Mouse (Mus musculus): ENCODE measurements around the gene Cyp46a1. TPM values are rescaled to one million over a fixed set of nuclear protein-coding genes. Genes with fewer than 3 reads are reported as not detected.

Gene Cyp46a1
- total RNA-seq, 2 experiments from 2014 or later = not detected

DNA sequence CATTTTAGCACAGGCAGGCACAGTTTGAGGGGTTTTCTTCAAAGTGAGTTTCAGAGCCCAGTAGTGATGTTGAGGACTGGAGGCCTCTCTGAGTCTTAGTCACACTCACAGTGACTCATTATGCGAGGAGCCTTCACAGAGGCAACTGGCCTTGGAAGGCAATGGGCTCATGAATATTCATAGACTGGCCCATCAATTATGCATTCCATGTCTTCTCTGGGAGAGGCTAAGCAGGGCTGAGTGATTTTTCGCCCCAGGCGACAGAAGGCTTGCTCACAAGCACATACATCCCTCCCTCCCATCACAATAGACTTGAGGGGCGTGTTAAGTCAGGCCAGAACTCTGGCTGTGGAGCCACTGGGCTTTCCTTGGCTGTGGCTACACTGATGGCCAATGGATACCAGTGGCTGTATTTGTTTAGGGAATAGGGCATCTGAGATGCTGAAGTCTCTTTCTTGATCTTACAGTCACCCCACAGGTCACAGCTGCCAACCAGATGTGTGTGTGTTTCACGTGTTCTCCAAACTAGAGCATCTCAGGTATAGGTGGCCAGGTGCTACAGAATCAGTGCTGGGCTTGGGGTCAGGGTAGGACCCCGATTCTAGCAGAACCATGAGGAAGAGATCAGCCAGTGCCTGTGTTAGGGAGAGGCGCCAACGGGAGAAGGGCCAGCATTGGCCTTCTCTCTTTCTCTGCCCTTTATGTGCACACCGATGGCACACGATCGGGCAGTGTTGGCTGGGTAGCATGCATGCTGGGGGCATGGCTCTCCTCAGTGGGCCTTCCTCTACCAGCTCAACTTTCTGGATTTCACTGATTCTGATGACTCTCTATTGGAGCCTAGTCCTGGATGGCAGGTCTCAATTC, 62.1 kb downstream of the Cyp46a1 start:
- ATAC-seq (ENCODE audit: poor library complexity, severe bottlenecking) = no peak

DNA sequence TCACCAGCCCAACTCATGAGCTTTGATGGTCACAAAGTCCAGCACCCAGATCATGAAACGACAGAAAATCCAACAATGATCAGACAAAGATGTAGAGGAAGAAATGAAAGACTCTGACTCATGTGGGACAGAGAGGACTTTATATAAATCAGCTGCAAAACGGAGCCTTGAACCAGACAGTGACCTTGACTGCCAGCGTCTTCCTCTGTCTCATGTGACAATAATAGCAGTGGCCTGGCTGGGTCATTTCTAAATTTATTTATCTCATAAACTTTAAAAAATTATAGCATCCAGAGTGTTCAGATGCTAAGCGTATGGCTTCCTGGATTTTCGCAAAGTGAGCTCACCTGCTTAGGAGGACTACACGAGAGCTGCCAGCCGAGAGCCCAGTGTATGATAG, 64.5 kb downstream of the Cyp46a1 start:
- ATAC-seq (ENCODE audit: poor library complexity, severe bottlenecking) = no peak

DNA sequence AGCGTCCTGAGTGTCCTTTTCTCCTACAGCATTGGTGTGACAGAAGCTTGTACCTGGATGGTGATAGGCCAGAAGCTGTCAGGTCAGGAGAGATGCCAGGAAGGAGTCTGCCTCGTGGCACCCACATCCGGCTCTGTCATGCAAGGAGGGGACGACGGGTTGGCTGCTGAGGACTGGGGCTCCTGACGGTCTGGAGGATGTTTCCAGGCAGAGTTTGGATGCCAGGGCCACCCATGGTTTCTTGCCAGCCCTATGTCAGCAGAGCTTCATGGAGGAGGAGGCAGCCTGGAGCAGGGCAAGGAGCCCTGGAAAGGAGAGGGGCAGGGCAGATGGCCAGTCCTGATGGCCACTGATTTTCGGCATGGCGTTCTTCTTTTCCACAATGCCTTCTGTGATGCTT, 65.0 kb downstream of the Cyp46a1 start:
- ATAC-seq (ENCODE audit: poor library complexity, severe bottlenecking) = no peak

DNA sequence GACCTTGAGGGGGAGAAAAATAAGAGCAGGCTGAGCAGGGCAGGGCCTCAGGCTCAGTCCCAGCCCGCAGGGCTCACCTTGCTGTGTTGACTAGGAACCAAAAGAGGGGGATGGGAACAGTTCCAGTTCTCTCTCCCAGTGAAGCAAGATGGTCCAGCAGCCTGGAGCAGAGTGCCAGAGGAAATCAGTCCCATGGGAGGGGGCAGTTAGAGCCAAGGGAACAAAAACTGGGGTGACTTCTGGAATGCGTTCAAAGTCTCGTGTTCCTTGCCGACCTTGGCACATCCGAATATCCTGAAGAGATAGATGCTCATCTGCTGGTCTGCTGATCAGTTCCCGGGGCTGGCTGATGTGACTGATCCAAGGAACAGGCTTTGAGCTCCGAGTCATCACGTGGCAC, 66.8 kb downstream of the Cyp46a1 start:
- ATAC-seq (ENCODE audit: poor library complexity, severe bottlenecking) = no peak

DNA sequence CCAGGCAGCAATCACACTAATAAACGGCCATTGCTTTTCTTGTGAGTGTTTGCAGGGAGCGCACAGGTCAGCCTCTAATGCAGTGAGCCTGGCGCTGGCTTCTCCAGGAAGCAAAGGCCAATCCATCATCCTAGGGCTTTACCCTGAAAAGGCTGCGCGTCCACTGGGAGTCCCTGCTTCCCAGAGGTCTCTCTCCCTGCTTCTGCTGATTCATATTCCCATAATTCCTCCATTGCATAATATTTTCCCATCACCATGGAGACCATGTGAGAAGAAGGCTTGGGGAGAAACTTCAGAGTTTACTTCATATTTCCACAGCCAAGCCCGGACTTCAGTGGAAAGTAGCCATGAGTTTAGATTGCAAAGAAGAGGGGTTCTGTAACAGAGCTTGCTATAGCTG, 69.8 kb downstream of the Cyp46a1 start:
- ATAC-seq (ENCODE audit: poor library complexity, severe bottlenecking) = no peak

DNA sequence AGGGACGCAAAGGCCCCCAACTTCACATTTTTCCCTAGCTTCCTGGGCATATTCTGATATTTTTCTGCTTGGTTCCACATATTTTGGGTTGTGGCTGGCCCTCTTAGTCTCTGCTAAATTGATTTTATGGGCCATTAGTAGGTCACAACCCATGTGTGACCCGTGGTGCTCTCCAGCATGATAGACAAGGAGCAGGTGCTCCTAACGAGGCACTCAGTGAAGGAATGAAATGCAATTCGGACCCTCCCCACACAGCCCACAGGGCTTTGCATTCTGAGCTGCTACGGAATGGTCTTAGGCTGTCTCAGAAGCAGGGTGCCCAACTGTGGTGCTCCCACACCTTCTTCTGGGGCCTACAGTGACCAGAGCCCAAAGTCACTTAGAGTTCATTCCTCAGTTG, 74.9 kb downstream of the Cyp46a1 start:
- ATAC-seq (ENCODE audit: poor library complexity, severe bottlenecking) = no peak

DNA sequence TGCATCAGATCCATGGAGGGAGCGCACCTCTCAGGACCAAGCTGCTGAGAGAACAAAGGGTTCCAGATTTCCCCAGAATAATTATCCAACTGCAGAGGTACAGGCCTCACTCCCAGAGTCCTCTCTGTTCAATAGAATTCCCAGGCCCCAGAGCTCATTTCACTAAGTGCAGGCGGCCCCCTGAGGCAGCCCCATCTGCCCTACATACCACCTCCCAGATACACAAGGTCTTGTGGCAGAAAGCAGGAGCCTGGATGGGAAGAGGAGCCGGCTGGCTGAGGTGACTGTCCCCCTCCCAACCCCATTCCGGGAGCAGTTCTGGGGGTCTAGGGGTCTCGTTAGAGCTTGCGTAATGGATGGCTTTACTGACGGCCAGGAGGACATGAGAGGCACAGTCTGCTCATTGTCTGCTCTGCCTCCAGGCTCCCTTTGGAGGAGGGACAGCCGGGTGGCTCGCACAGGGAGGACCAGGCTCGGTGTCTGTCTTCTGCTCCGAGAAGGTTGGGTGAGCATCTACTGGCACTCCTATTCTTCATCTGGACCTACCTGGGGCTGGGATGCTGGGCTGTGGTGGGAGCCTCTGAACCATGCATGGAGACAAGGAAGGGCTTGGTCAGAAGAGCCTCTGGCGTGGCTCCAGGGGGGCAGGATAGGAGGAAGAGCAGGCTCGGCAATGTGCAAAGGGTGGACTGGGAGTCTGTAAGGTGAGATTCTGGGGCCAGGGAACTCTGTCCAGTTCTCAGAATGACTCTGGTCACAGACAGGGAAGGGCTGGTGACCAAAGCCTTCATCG, 76.4 kb downstream of the Cyp46a1 start:
- no peak for ATAC-seq (ENCODE audit: poor library complexity, severe bottlenecking)

Other genes with a start within 250 kb of the Cyp46a1 start
- 58.4 and 60.3 TPM in 2 replicates for gene Setd3, start 155.1 kb upstream of the Cyp46a1 start, total RNA-seq (2015)
- 109 and 112 TPM in 2 replicates for gene Setd3, start 155.1 kb upstream of the Cyp46a1 start, total RNA-seq (2017)
- gene Ccnk, start 154.8 kb upstream of the Cyp46a1 start, total RNA-seq (2015) = 53.3 and 61.4 TPM in 2 replicates
- 8.3 and 14.5 TPM in 2 replicates for gene Ccnk, start 154.8 kb upstream of the Cyp46a1 start, total RNA-seq (2017)
- gene Ccdc85c, start 59.0 kb upstream of the Cyp46a1 start, total RNA-seq (2015) = 0.04 and 0.05 TPM in 2 replicates
- 0.11 and 0.37 TPM in 2 replicates for gene Ccdc85c, start 59.0 kb upstream of the Cyp46a1 start, total RNA-seq (2017)
- not detected in 2 replicates for gene Hhipl1, start 28.1 kb upstream of the Cyp46a1 start, total RNA-seq (2015)
- not detected in 2 replicates for gene Hhipl1, start 28.1 kb upstream of the Cyp46a1 start, total RNA-seq (2017)
- 0.60 TPM in 1 of 2 replicates, not detected in the other for gene Eml1, start 36.6 kb downstream of the Cyp46a1 start, total RNA-seq (2015)
- not detected in 2 replicates for gene Eml1, start 36.6 kb downstream of the Cyp46a1 start, total RNA-seq (2017)
- gene Evl, start 220.3 kb downstream of the Cyp46a1 start, total RNA-seq (2015) = 153 and 169 TPM in 2 replicates
- gene Evl, start 220.3 kb downstream of the Cyp46a1 start, total RNA-seq (2017) = 109 and 125 TPM in 2 replicates